Mouse (Mus musculus) ES-E14 (cell line): ENCODE data around the gene Prepl. TPM values are rescaled to one million over a fixed set of nuclear protein-coding genes. Genes with fewer than 3 reads are reported as not detected.
A peak's percentile ranks its signal among the peaks of the same experiment; 100 is the strongest.

Source experiments
- DNase-seq: peaks from one replicate; pipeline ENCODE4 v3.0.0-alpha.2; 2013; ENCODE audit warnings: low read depth, low spot score
- H3K27ac ChIP-seq: 2 replicates; pipeline ENCODE4 v1.5.1; 2012; ENCODE audit warnings: low read depth, mild to moderate bottlenecking, low read length, moderate library complexity, mixed read lengths; ENCODE audit not compliant: poor library complexity, insufficient read depth, severe bottlenecking
- H3K36me3 ChIP-seq: 2 replicates; pipeline ENCODE4 v1.6.1; 2012; ENCODE audit warnings: mild to moderate bottlenecking, low read length, moderate library complexity, mixed read lengths; ENCODE audit not compliant: control insufficient read depth, poor library complexity, insufficient read depth, severe bottlenecking
- H3K4me1 ChIP-seq, 2 experiments: fragments of 150-350 bp in 1 of 2; sonication (generic) in 1 of 2; 2 replicates each; pipeline ENCODE4 v1.6.1; 2012; ENCODE audit warnings: low read length in 2 of 2, mild to moderate bottlenecking in 1 of 2, mixed read lengths in 1 of 2; ENCODE audit not compliant: control insufficient read depth in 2 of 2, insufficient read depth in 2 of 2, poor library complexity in 1 of 2
- H3K4me3 ChIP-seq, 2 experiments: fragments of 150-350 bp in 1 of 2; sonication (generic) in 1 of 2; 2 replicates each; pipeline ENCODE4 v1.5.1; 2012; ENCODE audit warnings: low read length in 2 of 2, low read depth in 1 of 2, mild to moderate bottlenecking in 1 of 2, mixed read lengths in 1 of 2; ENCODE audit not compliant: insufficient read depth in 1 of 2, poor library complexity in 1 of 2, severe bottlenecking in 1 of 2
- H3K9ac ChIP-seq: 2 replicates; pipeline ENCODE4 v1.6.1; 2012; ENCODE audit warnings: low read depth, mild to moderate bottlenecking, low read length, mixed read lengths; ENCODE audit not compliant: poor library complexity, insufficient read depth, severe bottlenecking
- H3K9me3 ChIP-seq: fragments of 150-350 bp; sonication (generic); 2 replicates; pipeline ENCODE4 v1.6.1; 2012; ENCODE audit warnings: low read depth, mild to moderate bottlenecking, low read length; ENCODE audit not compliant: control insufficient read depth, insufficient read depth
- CHD2 ChIP-seq: IDR thresholded peaks from 2 replicates; pipeline ENCODE4 v1.6.1; 2014; ENCODE audit warnings: mild to moderate bottlenecking, low read depth, low read length, inconsistent platforms
- HCFC1 ChIP-seq: IDR thresholded peaks from 2 replicates; pipeline ENCODE4 v1.6.1; 2012; ENCODE audit warnings: low read length, inconsistent platforms, borderline replicate concordance; ENCODE audit not compliant: insufficient read depth
- MAFK ChIP-seq: IDR thresholded peaks from 2 replicates; pipeline ENCODE4 v1.6.1; 2014; ENCODE audit warnings: mild to moderate bottlenecking, low read depth, low read length, inconsistent platforms; ENCODE audit not compliant: insufficient read depth
- ZC3H11A ChIP-seq: IDR thresholded peaks from 2 replicates; pipeline ENCODE4 v1.6.1; 2012; ENCODE audit warnings: low read depth, mild to moderate bottlenecking, inconsistent platforms, low read length, borderline replicate concordance
- ZNF384 ChIP-seq: IDR thresholded peaks from 2 replicates; pipeline ENCODE4 v1.6.1; 2012; ENCODE audit warnings: low read depth, low read length, inconsistent platforms
- in situ Hi-C, 2 experiments: fragments of 600-800 bp; cut with MboI; formaldehyde crosslinking; loops; one replicate each; pipeline ENCODE4 v1.15.1; 2025; ENCODE audit warnings: low sequenced_read_pairs in 2 of 2, inconsistent platforms in 1 of 2; ENCODE audit not compliant: unreplicated experiment in 2 of 2
- total RNA-seq: library from RNA; depleted of rRNA; stranded (reverse); fragments of 300-350 nt; gene quantifications from 2 replicates; pipeline ENCODE4 v1.2.3, GENCODE M21; 2012; rRNA removed

The Prepl gene
- total RNA-seq, 1 experiment: 16.6 TPM

- H3K4me1 ChIP-seq: peaks cover 0 to 5% of the 10 kb centered on the region in 2 experiments; a peak in 1 of 4 replicates
- H3K36me3 ChIP-seq: peaks cover 2% of the 10 kb centered on the region; the same call in 1 of the 2 replicates
- no peak for DNase-seq
- H3K27ac ChIP-seq: no peak overlapping the region
- H3K4me3 ChIP-seq: no peak overlapping the region
- no peaks in the 10 kb centered on the region for H3K9me3 ChIP-seq
- H3K9ac ChIP-seq: no peak overlapping the region
- no peak for TF ChIP-seq MAFK
- peak; percentile 77; the same call in 1 of the 2 replicates for TF ChIP-seq ZNF384
- no peak for TF ChIP-seq HCFC1
- no peak for TF ChIP-seq ZC3H11A
- in situ Hi-C loops: no loop called here
These were observed 71.2 kb downstream of the Prepl start for GRCm38 (mm10) chr17:85018794-85019193.

DNA sequence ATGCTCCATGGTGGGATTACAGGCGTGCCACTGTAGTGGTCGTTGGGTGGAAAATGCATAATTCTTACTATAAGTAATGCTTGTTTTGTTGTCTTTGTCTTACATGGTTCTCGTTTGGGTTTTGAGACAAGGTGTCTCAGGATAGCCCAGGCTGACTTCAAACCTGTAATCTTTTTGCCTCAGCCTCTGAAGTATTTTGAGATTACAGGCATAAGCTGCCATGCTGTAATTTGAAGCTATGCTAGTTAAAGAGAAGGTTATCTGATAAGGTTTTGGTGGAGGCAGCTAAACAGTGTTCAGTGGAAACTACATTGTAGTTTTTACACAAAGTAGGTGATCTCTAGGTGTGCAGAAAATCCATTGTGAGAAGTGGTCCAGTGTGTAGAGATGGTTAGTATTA lies 71.7 kb downstream of the Prepl start:
- Histone ChIP-seq H3K9ac (no peak overlapping the region), H3K4me1 (0 out of 4 replicates have a peak, but pooled peaks cover 0 to 5% of the 10 kb centered on the region in 2 experiments), H3K4me3 (no peak overlapping the region), H3K27ac (no peak overlapping the region), H3K36me3 (peaks cover 2% of the 10 kb centered on the region; the same call in 1 of the 2 replicates), H3K9me3 (no peaks in the 10 kb centered on the region)
- in situ Hi-C loops: no loop called here
- no peak for DNase-seq
- no peak for TF ChIP-seq MAFK
- no peak for TF ChIP-seq HCFC1
- TF ChIP-seq ZC3H11A: no peak

GRCm38 (mm10) chr17:85014632-85015031 lies 75.4 kb downstream of the Prepl start:
- Histone ChIP-seq H3K9me3 (no peaks in the 10 kb centered on the region), H3K27ac (no peak overlapping the region), H3K9ac (no peak overlapping the region), H3K36me3 (peaks cover 9% of the 10 kb centered on the region; the same call in 1 of the 2 replicates), H3K4me3 (no peak overlapping the region), H3K4me1 (0 out of 4 replicates have a peak, but pooled peaks cover 0 to 2% of the 10 kb centered on the region in 2 experiments)
- in situ Hi-C loops: no loop called here
- TF ChIP-seq CHD2 (no peak), MAFK (no peak), HCFC1 (no peak), ZNF384 (no peak), ZC3H11A (no peak)
- DNase-seq: no peak

DNA sequence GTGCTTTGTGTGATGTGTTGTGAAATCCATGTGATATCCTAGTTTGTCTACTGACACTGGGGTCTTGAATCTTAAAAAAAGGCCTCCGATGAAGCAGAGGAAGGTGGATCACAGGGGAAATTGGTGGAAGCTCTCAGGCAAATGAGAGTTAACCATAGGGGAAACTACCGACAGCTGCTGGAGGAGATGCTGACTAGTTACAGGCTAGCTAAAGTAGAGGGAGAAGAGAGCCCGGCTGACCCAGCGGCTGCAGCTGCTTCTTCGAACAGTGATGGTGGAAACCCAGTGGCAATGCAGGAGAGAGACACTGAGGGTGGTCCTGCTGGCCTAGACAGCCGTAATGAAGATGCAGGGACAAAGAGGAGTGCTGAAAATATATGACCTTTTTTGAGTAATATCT lies 76.6 kb downstream of the Prepl start:
- Histone ChIP-seq H3K4me1 (0 out of 4 replicates have a peak, but pooled peaks cover 0 to 2% of the 10 kb centered on the region in 2 experiments), H3K27ac (no peak overlapping the region), H3K9ac (no peak overlapping the region), H3K4me3 (no peak overlapping the region), H3K9me3 (no peaks in the 10 kb centered on the region), H3K36me3 (peaks cover 9% of the 10 kb centered on the region; the same call in 1 of the 2 replicates)
- TF ChIP-seq ZC3H11A: no peak
- TF ChIP-seq MAFK: no peak
- TF ChIP-seq CHD2: no peak
- TF ChIP-seq HCFC1: no peak
- TF ChIP-seq ZNF384: no peak
- DNase-seq: no peak
- in situ Hi-C loops: no loop called here

Other genes starting within 250 kb of the Prepl start
- 75.9 and 77.3 TPM in 2 replicates for gene Ppm1b, start 133.5 kb downstream of the Prepl start, total RNA-seq
- gene Slc3a1, start 61.9 kb downstream of the Prepl start, total RNA-seq: 0.18 and 0.26 TPM in 2 replicates
- 7.1 and 10.2 TPM in 2 replicates for gene Camkmt, start 311 bp upstream of the Prepl start, total RNA-seq